Mouse (Mus musculus) limb, embryonic 14.5 days (tissue): ENCODE data around the gene Akap13. TPM values are rescaled to one million over a fixed set of nuclear protein-coding genes. Genes with fewer than 3 reads are reported as not detected.
A peak's percentile ranks its signal among the peaks of the same experiment; 100 is the strongest.

Experiments
- ATAC-seq: fragments of 200-750 bp; cut with Nextera tagmentation; 2 replicates; pipeline ENCODE4 v1.8.0; 2017; ENCODE audit warnings: low read depth, moderate number of reproducible peaks, moderate TSS enrichment; ENCODE audit not compliant: low FRiP score
- DNase-seq: peaks from one replicate; pipeline ENCODE4 v3.0.0-alpha.2; 2015; ENCODE audit warnings: low spot score
- H3K27ac ChIP-seq: fragments of 300-500 bp; sonication (generic); replicated peaks from 2 replicates; pipeline ENCODE4 v1.5.1; 2014; ENCODE audit warnings: low read depth, mild to moderate bottlenecking, low read length, moderate library complexity, mixed read lengths
- H3K27me3 ChIP-seq: fragments of 300-500 bp; sonication (generic); 2 replicates; pipeline ENCODE4 v1.6.1; 2014; ENCODE audit warnings: low read length, mixed read lengths; ENCODE audit not compliant: control insufficient read depth, insufficient read depth
- H3K36me3 ChIP-seq: fragments of 300-500 bp; sonication (generic); 2 replicates; pipeline ENCODE4 v1.6.1; 2014; ENCODE audit warnings: mild to moderate bottlenecking, low read length, moderate library complexity, mixed read lengths; ENCODE audit not compliant: control insufficient read depth, insufficient read depth
- H3K4me1 ChIP-seq: fragments of 300-500 bp; sonication (generic); 2 replicates; pipeline ENCODE4 v1.6.1; 2014; ENCODE audit warnings: antibody characterized with exemption, low read length, mixed read lengths; ENCODE audit not compliant: control insufficient read depth, insufficient read depth
- H3K4me2 ChIP-seq: fragments of 300-500 bp; sonication (generic); replicated peaks from 2 replicates; pipeline ENCODE4 v1.6.1; 2014; ENCODE audit warnings: low read depth, mild to moderate bottlenecking, low read length, moderate library complexity; ENCODE audit not compliant: severe bottlenecking
- H3K4me3 ChIP-seq: fragments of 300-500 bp; sonication (generic); replicated peaks from 2 replicates; pipeline ENCODE4 v1.5.1; 2014; ENCODE audit warnings: low read length
- H3K9ac ChIP-seq: fragments of 300-500 bp; sonication (generic); 2 replicates; pipeline ENCODE4 v1.6.1; 2014; ENCODE audit warnings: mild to moderate bottlenecking, low read depth, low read length, moderate library complexity; ENCODE audit not compliant: severe bottlenecking
- H3K9me3 ChIP-seq: fragments of 300-500 bp; sonication (generic); 2 replicates; pipeline ENCODE4 v1.6.1; 2016; ENCODE audit warnings: low read length; ENCODE audit not compliant: control insufficient read depth
- POLR2A ChIP-seq: fragments of 200-500 bp; IDR thresholded peaks from 2 replicates; pipeline ENCODE4 v1.8.0; 2012; ENCODE audit warnings: inconsistent platforms, mild to moderate bottlenecking, moderate library complexity, borderline replicate concordance; ENCODE audit not compliant: insufficient read depth, insufficient read length; ENCODE audit errors: extremely low read depth
- WGBS: fragments of 180-500 bp; shearing (Covaris S2); extraction: QIAGEN DNeasy Blood & Tissue Kit; methylation state at CpG from one replicate; pipeline ENCODE4 v1.1.7; 2014; 5-methylcytosine and 5-hydroxymethylcytosine counted together
- polyA plus RNA-seq, 2 experiments: library from polyadenylated mRNA; depleted of rRNA in 1 of 2; stranded (reverse) in 1 of 2; unstranded in 1 of 2; fragments of >200 nt; fragmentation: Nextera tagmentation in 1 of 2; extraction: Ambion mirVana in 1 of 2; gene quantifications; 2 replicates each; pipeline versions ENCODE4 v1.2.1 to v1.2.3; 2012 to 2014

Akap13 gene
- polyA plus RNA-seq, 2 experiments, result 18.7 to 51.4 TPM

- no peak overlapping the region for H3K4me3 ChIP-seq
- no peak for DNase-seq
- no peak overlapping the region for H3K9ac ChIP-seq
- no peak overlapping the region for H3K27ac ChIP-seq
- ATAC-seq, result no peak
- H3K4me1 ChIP-seq, result peaks cover 10% of the 10 kb centered on the region
- no peak for TF ChIP-seq POLR2A
- H3K4me2 ChIP-seq, result no peak overlapping the region
- H3K36me3 ChIP-seq, result no peaks in the 10 kb centered on the region
- no peaks in the 10 kb centered on the region for H3K9me3 ChIP-seq
- WGBS, result 58% methylated on average over 3 of the region's 3 CpGs
- no peaks in the 10 kb centered on the region for H3K27me3 ChIP-seq
Observed at GRCm38 (mm10) chr7:75521199-75521598, 65.9 kb downstream of the Akap13 start.

- Histone ChIP-seq H3K4me2 (no peak overlapping the region), H3K27ac (no peak overlapping the region), H3K9ac (no peak overlapping the region), H3K36me3 (no peaks in the 10 kb centered on the region), H3K9me3 (no peaks in the 10 kb centered on the region), H3K27me3 (no peaks in the 10 kb centered on the region), H3K4me1 (peaks cover 12% of the 10 kb centered on the region), H3K4me3 (no peak overlapping the region)
- TF ChIP-seq POLR2A, result no peak
- DNase-seq, result no peak
- WGBS, result 84% methylated on average over 3 of the region's 3 CpGs
- no peak for ATAC-seq
Observed at GRCm38 (mm10) chr7:75522226-75522625, 66.9 kb downstream of the Akap13 start.

- H3K36me3 ChIP-seq, result no peaks in the 10 kb centered on the region
- no peak for ATAC-seq
- H3K4me2 ChIP-seq, result no peak overlapping the region
- no peak overlapping the region for H3K4me3 ChIP-seq
- no peak overlapping the region for H3K9ac ChIP-seq
- H3K27ac ChIP-seq, result no peak overlapping the region
- no peaks in the 10 kb centered on the region for H3K27me3 ChIP-seq
- no peak for TF ChIP-seq POLR2A
- peaks cover 22% of the 10 kb centered on the region for H3K4me1 ChIP-seq
- no peak for DNase-seq
- H3K9me3 ChIP-seq, result no peaks in the 10 kb centered on the region
Observed at GRCm38 (mm10) chr7:75524789-75525569, 69.6 kb downstream of the Akap13 start.

GRCm38 (mm10) chr7:75525716-75526401 is 70.5 kb downstream of the Akap13 start:
- Histone ChIP-seq H3K9ac (no peak overlapping the region), H3K27ac (no peak overlapping the region), H3K36me3 (no peaks in the 10 kb centered on the region), H3K9me3 (no peaks in the 10 kb centered on the region), H3K4me3 (no peak overlapping the region), H3K27me3 (no peaks in the 10 kb centered on the region), H3K4me1 (peaks cover 22% of the 10 kb centered on the region), H3K4me2 (no peak overlapping the region)
- ATAC-seq, result peak; percentile 31; the same call in 1 of the 2 replicates
- no peak for TF ChIP-seq POLR2A
- 54% methylated on average over 4 of the region's 4 CpGs for WGBS
- DNase-seq, result peak; percentile 52

- no peak overlapping the region for H3K9ac ChIP-seq
- DNase-seq (no peak), ATAC-seq (no peak)
- peaks cover 17% of the 10 kb centered on the region for H3K4me1 ChIP-seq
- H3K4me2 ChIP-seq, result no peak overlapping the region
- no peak overlapping the region for H3K27ac ChIP-seq
- H3K4me3 ChIP-seq, result no peak overlapping the region
- WGBS, result 72% methylated on average over 4 of the region's 4 CpGs
- no peaks in the 10 kb centered on the region for H3K36me3 ChIP-seq
- no peaks in the 10 kb centered on the region for H3K9me3 ChIP-seq
- no peak for TF ChIP-seq POLR2A
- H3K27me3 ChIP-seq, result no peaks in the 10 kb centered on the region
Observed at GRCm38 (mm10) chr7:75528751-75529150, 73.4 kb downstream of the Akap13 start.
